Mouse (Mus musculus): Measurements from ENCODE around the gene Gm14214.

Gm14214 gene

GRCm38 (mm10) chr2:154769930-154770329 is at the start of gene Gm14214:
Gene Gm14214, minus strand, starts transcription at chr2:154770030.
- DNase-seq (ENCODE audit: low spot score) = no peak

- no peak for DNase-seq (ENCODE audit: low spot score)
Observed at GRCm38 (mm10) chr2:154818599-154818998, 48.8 kb upstream of the Gm14214 start.

- no peak for DNase-seq (ENCODE audit: low spot score)
Observed at GRCm38 (mm10) chr2:154817788-154818187, 48.0 kb upstream of the Gm14214 start.

GRCm38 (mm10) chr2:154817089-154817488 is 47.3 kb upstream of the Gm14214 start:
- no peak for DNase-seq (ENCODE audit: low spot score)

GRCm38 (mm10) chr2:154813426-154813825 is 43.6 kb upstream of the Gm14214 start:
- DNase-seq (ENCODE audit: low spot score) = no peak

GRCm38 (mm10) chr2:154810821-154811220 is 41.0 kb upstream of the Gm14214 start:
- DNase-seq (ENCODE audit: low spot score) = no peak

- DNase-seq (ENCODE audit: low spot score) = peak; percentile 20
Observed at GRCm38 (mm10) chr2:154809107-154809762, 39.4 kb upstream of the Gm14214 start.

- no peak for DNase-seq (ENCODE audit: low spot score)
Observed at GRCm38 (mm10) chr2:154807689-154808088, 37.9 kb upstream of the Gm14214 start.

- no peak for DNase-seq (ENCODE audit: low spot score)
Observed at GRCm38 (mm10) chr2:154803845-154804244, 34.0 kb upstream of the Gm14214 start.

GRCm38 (mm10) chr2:154803372-154803771 is 33.5 kb upstream of the Gm14214 start:
- DNase-seq (ENCODE audit: low spot score) = no peak

GRCm38 (mm10) chr2:154791661-154792642 is 22.1 kb upstream of the Gm14214 start:
- peak; percentile 71 for DNase-seq (ENCODE audit: low spot score)

GRCm38 (mm10) chr2:154790656-154791483 is 21.0 kb upstream of the Gm14214 start, which contains the start of the genes Raly and a:
Gene Raly, plus strand, starts transcription at chr2:154791096.
Gene a, plus strand, starts transcription at chr2:154791402.
- peak; percentile 98 for DNase-seq (ENCODE audit: low spot score)

GRCm38 (mm10) chr2:154789977-154790655 is 20.3 kb upstream of the Gm14214 start:
- peak; percentile 43 for DNase-seq (ENCODE audit: low spot score)

- peak; percentile 25 for DNase-seq (ENCODE audit: low spot score)
Observed at GRCm38 (mm10) chr2:154789381-154789780, 19.6 kb upstream of the Gm14214 start.

- no peak for DNase-seq (ENCODE audit: low spot score)
Observed at GRCm38 (mm10) chr2:154786776-154787175, 16.9 kb upstream of the Gm14214 start.

- no peak for DNase-seq (ENCODE audit: low spot score)
Observed at GRCm38 (mm10) chr2:154786187-154786586, 16.4 kb upstream of the Gm14214 start.

- DNase-seq (ENCODE audit: low spot score) = no peak
Observed at GRCm38 (mm10) chr2:154785284-154785683, 15.5 kb upstream of the Gm14214 start.

GRCm38 (mm10) chr2:154782856-154783650 is 13.2 kb upstream of the Gm14214 start:
- no peak for DNase-seq (ENCODE audit: low spot score)

- no peak for DNase-seq (ENCODE audit: low spot score)
Observed at GRCm38 (mm10) chr2:154782361-154782760, 12.5 kb upstream of the Gm14214 start.

- DNase-seq (ENCODE audit: low spot score) = no peak
Observed at GRCm38 (mm10) chr2:154779648-154780047, 9.8 kb upstream of the Gm14214 start.

GRCm38 (mm10) chr2:154776496-154776895 is 6.7 kb upstream of the Gm14214 start:
- DNase-seq (ENCODE audit: low spot score) = no peak
